Mouse (Mus musculus): Measurements from ENCODE around the gene Rbm10.

GRCm38 (mm10) chrX:20695842-20696241 lies 78.5 kb downstream of the Rbm10 start:
- TF ChIP-seq POLR2A (IDR thresholded peaks at IDR 0.05; ENCODE audit: low read depth, low read length) (no peak), CTCF (IDR thresholded peaks at IDR 0.05; ENCODE audit: borderline replicate concordance, insufficient read depth, low read length) (no peak)

Measured in embryonic fibroblast, embryonic 13.5 days (primary cell).